Mouse (Mus musculus) splenic B cell, adult 2 months (primary cell): Measurements from ENCODE around the gene Atp5d.

Experiments
- DNase-seq: peaks from one replicate; pipeline ENCODE4 v3.0.0-alpha.2; 2011; ENCODE audit warnings: low read depth, low spot score
- H3K27me3 ChIP-seq: 2 replicates; pipeline ENCODE4 v1.6.1; 2012; ENCODE audit warnings: mild to moderate bottlenecking, low read length, moderate library complexity, mixed read lengths; ENCODE audit not compliant: control insufficient read depth, poor library complexity, insufficient read depth, severe bottlenecking
- H3K36me3 ChIP-seq: 2 replicates; pipeline ENCODE4 v1.6.1; 2012; ENCODE audit warnings: mild to moderate bottlenecking, low read length, moderate library complexity, mixed read lengths; ENCODE audit not compliant: control insufficient read depth, poor library complexity, insufficient read depth, severe bottlenecking

Atp5d gene

DNA sequence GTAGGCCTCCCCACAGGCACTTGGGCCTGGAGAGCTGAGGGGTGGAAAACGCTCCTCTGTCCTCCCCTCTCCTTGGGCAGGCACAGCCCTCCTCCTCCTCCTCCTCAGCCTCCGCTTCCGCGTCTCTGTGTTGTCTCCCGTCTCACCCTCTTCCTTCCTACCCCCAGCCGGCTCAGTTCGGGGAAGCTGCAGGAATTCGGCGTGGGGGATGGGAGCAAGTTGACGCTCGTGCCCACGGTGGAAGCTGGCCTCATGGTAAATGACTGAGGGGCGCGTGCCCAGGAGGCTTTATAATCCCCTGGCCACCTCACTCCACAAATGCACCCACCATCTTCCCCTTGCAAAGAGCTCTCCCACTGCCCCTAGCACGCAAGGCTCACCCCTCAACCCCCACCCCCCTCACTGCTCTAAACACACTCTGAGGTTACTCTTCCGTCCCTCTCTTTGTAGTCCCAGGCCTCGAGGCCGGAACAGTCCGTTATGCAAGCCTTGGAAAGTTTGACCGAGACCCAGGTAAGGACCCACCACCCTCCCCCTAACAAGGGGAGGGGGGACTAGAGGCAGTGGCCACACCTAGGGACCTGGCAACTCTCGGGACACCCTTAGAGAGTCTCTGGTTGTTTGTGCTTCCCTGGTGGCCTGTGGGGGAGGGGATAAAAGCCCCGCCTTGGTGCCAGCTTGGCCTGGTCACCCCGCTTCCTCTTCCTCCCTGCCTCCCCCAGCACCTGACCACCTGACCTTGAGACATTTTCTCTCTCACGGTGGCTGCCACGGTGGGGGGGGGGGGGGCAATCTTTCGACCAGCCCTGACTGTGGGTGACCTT, 13.0 kb downstream of the Atp5d start:
- DNase-seq = peak; percentile 63
- Histone ChIP-seq H3K36me3 (peaks cover 26% of the 10 kb centered on the region), H3K27me3 (no peaks in the 10 kb centered on the region)

GRCm38 (mm10) chr10:80152071-80152872, 13.8 kb downstream of the Atp5d start:
- DNase-seq = peak; percentile 51
- H3K36me3 ChIP-seq = peaks cover 32% of the 10 kb centered on the region

DNA sequence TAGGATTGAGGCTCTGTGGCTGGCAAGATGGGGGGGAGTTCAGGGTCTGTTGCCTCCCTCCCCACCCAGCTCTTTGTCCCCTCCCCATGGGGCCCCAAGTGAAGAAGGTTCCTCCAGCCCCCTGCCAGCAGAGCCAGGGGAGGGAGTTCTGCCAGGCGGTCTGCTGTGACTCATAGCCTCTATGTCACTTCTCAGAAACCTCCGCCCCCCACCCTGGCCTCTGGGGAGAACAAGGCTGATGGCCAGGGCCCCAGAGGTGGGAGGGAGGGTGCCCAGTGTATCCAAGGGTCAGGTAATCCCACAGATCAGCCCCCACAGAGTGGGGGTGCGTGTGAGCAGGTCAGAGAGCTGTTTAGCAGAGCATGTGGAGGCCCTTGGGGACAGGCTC, 14.4 kb downstream of the Atp5d start:
- DNase-seq = peak; percentile 56
- Histone ChIP-seq H3K36me3 (peaks cover 32% of the 10 kb centered on the region), H3K27me3 (no peaks in the 10 kb centered on the region)

More at GRCm38 (mm10) chr10:80152071-80152872, 13.8 kb downstream of the Atp5d start:
- no peaks in the 10 kb centered on the region for H3K27me3 ChIP-seq

GRCm38 (mm10) chr10:80153713-80154112, 15.3 kb downstream of the Atp5d start:
- DNase-seq = no peak
- Histone ChIP-seq H3K27me3 (no peaks in the 10 kb centered on the region), H3K36me3 (peaks cover 32% of the 10 kb centered on the region)

GRCm38 (mm10) chr10:80154384-80154783, 16.0 kb downstream of the Atp5d start:
- Histone ChIP-seq H3K27me3 (no peaks in the 10 kb centered on the region), H3K36me3 (peaks cover 32% of the 10 kb centered on the region)
- no peak for DNase-seq

- H3K27me3 ChIP-seq = no peaks in the 10 kb centered on the region
- H3K36me3 ChIP-seq = peaks cover 32% of the 10 kb centered on the region
- no peak for DNase-seq
Observed at GRCm38 (mm10) chr10:80155277-80155676, 16.8 kb downstream of the Atp5d start.

GRCm38 (mm10) chr10:80156002-80156751, 17.7 kb downstream of the Atp5d start:
- no peak for DNase-seq
- Histone ChIP-seq H3K36me3 (peaks cover 32% of the 10 kb centered on the region), H3K27me3 (no peaks in the 10 kb centered on the region)

DNA sequence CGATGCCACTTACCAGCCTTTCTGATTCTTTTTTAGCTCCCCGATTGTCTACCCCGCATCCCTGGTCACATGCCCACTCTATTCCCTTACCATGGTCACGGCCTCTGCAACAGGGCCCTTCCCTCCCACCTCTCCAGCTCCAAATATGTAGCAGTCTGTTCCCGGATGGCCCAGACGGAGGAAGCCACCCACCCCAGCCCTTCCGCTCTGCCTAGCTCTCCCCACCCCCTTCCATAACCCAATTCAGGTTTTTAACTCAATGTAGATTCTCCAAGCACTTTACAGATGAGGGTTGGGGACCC, 18.3 kb downstream of the Atp5d start:
- Histone ChIP-seq H3K36me3 (peaks cover 31% of the 10 kb centered on the region), H3K27me3 (no peaks in the 10 kb centered on the region)
- DNase-seq = no peak

- no peak for DNase-seq
- H3K36me3 ChIP-seq = peaks cover 31% of the 10 kb centered on the region
- no peaks in the 10 kb centered on the region for H3K27me3 ChIP-seq
Observed at GRCm38 (mm10) chr10:80157141-80157929, 18.9 kb downstream of the Atp5d start.

DNA sequence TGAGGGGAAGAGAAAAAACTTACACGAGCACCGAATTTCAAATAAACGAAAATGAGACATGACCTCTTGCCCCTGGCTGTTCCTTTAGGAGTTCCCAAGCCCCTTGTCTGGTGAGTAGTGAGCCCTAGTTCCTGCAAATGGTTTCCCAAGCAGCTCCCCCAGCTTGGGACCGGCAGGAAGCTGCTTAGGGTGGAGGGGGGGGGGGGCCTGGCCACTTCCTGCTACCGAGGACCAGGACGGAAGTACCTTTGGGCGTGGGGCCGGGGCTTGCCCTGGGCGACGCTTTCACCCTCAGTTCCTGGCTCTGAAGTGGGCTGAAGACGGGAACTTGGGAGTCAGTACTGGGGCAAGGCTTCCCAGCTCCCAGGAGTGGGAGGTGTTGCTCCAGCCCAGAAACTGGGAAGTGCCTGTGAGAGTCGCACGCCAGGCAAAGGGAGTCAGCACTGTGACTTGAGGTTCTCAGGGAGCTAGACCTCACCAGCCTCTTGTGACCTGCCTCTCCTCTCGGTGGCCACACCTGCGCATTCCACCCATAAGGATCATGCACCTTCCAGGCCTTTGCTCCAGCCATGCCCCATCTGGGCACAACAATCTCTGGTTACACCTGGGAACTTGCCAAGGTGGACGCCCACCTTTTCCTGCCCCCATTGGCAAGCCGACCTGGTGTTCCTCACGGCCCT, 20.0 kb downstream of the Atp5d start:
- DNase-seq = peak; percentile 84

GRCm38 (mm10) chr10:80159021-80159560, 20.7 kb downstream of the Atp5d start:
- peak; percentile 89 for DNase-seq
- Histone ChIP-seq H3K36me3 (peaks cover 22% of the 10 kb centered on the region), H3K27me3 (no peaks in the 10 kb centered on the region)

More for the DNA sequence above, 20.0 kb downstream of the Atp5d start:
- H3K36me3 ChIP-seq = peaks cover 28% of the 10 kb centered on the region
- no peaks in the 10 kb centered on the region for H3K27me3 ChIP-seq

DNA sequence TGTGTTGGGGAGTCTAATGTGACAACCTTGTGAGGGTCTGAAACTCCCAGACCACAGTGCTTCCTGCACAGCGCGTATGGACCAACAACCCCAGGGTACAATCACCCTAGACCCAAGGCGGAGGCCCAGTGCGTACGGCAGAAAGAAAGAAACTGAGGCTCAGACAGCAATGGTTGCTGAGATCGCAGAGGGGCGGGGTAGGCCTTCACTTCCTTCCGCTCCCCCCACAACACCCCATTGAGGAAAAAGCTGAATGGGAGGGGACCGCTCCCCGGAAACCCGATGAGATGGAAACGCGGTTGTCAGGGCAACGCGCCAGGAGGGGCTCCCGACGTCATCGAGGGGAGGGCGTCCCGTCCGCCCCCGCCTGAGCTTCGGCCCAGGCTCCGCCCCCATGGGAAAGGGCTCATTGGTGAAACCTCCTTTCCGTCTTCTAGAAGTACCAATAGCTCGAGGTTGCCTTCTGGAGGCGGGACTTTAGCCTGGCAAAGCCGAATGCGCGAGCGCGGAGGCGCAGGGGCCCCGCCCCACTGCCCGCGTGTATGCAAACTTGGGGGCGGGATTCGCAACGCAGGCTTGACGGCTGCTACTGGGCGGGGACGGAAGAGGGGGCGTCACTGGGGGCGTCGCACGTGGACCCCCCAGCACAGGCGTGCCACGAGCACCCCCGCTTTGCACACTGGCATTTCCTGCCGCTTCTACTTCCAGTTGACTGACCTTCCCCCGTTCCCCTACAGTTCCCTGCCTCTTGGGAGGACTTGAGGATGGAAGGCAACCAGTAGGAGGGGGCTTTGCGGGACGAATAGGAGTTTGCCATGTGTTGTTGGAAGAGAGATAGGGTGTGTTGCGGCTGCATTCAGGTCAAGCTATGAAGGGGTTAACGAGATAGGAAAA, 21.4 kb downstream of the Atp5d start:
- peak; percentile 100 for DNase-seq
- Histone ChIP-seq H3K27me3 (no peaks in the 10 kb centered on the region), H3K36me3 (peaks cover 19% of the 10 kb centered on the region)
